Mouse (Mus musculus): ENCODE data around the gene Sh3pxd2a.

The Sh3pxd2a gene

GRCm38 (mm10) chr19:47337191-47337590 is 127.0 kb downstream of the Sh3pxd2a start:
- DNase-seq (ENCODE audit: low spot score) = no peak

DNA sequence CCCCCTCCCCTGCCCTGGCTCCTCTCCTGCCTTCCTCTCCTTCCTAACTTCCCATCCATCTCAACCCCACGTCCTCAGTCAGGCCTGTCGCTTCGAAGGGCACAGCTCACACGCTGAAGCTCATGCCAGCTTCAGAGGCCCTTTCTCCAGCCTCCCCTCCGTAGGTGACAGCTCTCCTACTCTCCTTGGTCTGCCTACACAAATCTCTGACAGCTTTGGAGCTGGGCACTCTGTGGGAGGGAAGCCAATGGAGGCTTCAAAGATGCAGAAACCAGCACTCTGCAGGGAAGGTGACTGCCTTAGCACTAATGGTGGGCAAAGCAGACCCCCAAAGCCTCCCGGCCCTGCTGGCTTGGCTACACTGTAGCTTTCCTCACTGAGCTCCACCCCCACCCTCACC is 128.9 kb downstream of the Sh3pxd2a start:
- no peak for DNase-seq (ENCODE audit: low spot score)

DNA sequence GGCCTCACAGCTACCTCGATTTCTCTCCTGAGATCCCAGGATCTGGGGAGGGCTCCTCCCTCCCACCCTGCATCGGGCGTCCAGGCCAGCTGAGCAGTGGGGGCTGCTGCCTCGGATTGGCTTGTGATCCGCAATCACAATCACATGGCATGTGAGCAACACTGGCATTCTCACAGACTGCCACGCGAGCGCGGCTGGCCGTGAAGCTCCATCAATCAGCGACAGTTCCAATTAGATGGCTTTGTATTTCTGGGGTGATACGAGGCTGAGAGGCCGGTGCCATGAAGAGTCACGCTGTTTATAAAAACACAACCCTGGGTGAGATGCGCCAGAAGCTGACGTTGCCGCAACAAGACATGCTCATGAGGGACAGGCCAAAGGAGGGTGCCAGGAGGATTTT is 129.5 kb downstream of the Sh3pxd2a start:
- no peak for DNase-seq (ENCODE audit: low spot score)

- DNase-seq (ENCODE audit: low spot score) = no peak
These were observed 133.4 kb downstream of the Sh3pxd2a start for GRCm38 (mm10) chr19:47330743-47331227.

- no peak for DNase-seq (ENCODE audit: low spot score)
These were observed 135.1 kb downstream of the Sh3pxd2a start for GRCm38 (mm10) chr19:47329102-47329501.

DNA sequence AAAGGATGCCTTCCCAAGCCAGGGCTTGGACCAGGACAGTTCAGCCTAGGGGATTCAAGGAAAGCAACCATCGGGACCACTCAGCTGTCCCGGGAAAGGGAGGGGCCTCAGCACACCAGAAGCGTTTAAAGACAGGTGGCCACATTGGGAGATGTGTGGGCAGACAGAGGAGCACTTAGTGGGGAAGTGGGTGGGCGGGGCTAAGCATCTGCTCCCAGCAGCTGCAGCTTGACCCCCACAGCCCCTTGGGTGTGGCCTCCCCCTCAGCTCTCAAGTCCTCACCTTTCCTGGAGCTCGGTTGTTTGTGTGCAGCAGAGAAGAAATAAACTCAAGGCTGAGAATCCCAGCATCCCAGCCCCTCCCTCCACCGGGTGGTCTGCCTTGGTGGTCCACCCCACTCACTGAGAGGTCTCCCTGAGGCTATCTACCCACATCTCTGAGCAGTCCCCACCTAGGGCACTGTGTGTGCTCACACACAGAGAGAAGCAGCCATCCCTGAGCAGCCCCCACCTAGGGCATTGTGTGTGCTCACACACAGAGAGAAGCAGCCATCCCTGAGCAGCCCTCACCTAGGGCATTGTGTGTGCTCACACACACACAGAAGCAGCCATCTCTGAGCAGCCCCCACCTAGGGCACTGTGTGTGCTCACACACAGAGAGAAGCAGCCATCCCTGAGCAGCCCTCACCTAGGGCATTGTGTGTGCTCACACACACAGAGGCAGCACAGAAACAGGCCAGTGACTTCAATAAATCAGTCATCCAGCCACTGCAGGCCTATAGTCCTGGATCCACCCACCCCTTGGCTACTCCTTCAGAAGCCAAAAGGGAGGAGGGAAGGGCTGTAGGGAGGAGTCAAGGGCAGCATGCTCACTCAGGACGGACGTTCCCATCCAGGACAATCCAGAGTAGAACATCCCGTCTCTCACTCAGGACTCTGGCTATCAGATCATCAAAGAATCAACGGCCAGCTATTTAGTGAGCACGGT is 136.0 kb downstream of the Sh3pxd2a start:
- DNase-seq (ENCODE audit: low spot score) = no peak

- DNase-seq (ENCODE audit: low spot score) = no peak
These were observed 138.3 kb downstream of the Sh3pxd2a start for GRCm38 (mm10) chr19:47325881-47326280.

DNA sequence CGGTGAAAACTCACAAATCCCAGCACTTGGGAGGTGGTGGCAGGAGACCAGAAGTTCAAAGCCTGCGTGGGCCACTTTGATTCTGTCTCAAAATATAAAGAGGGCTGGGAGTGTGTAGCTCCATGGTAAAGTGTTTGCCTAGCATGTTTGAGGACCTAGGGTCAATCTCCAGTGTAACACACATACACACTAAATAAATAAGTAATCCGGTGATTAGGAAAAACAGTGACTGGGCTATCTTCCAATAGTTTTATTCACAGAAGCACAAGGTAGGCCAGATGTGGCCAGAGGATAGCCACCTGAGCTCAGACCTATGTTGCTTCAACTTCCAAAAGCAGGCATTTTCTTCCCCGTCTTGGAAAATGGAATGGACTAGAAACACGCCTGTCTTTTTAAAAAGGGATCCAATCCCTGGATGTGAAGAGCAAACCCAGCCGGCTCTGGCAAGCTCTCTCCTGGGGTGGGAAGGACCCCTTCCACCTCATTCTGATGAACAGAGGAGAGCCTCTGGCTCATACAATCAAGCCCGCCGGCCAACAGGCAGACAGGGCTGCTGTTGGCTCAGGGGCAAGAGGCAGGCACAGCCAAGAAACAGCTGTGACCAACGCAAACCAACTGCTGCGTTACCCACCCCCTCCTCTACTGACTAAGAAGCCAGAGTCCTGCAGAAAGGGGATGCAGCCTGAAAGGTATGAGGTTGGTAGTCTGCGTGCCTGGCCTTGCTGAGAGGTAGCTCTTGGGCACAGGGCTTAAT is 140.9 kb downstream of the Sh3pxd2a start:
- DNase-seq (ENCODE audit: low spot score) = no peak

- DNase-seq (ENCODE audit: low spot score) = peak; percentile 57
These were observed 143.9 kb downstream of the Sh3pxd2a start for GRCm38 (mm10) chr19:47320331-47320668.

GRCm38 (mm10) chr19:47319521-47320330 is 144.5 kb downstream of the Sh3pxd2a start:
- no peak for DNase-seq (ENCODE audit: low spot score)

DNA sequence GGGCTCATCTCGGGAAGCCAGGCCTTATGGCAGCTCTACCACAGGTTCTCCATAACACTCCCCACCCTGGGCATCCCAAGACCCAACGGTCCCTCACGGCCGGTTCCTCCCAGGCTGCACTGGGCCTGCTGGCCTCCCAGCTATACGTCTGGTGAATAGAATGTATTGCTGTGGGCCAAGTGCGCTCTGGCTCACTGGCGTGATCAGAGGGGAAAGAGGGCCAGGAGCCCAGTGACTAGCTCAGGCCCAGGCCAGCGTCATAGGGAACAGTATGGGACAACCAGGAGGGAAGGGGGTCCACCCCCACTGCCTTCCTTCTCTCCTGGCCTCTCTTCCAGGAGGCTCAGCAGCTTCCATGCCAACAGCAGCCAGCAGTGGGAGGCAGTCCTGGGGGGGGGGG is 145.1 kb downstream of the Sh3pxd2a start:
- no peak for DNase-seq (ENCODE audit: low spot score)

- no peak for DNase-seq (ENCODE audit: low spot score)
These were observed 146.9 kb downstream of the Sh3pxd2a start for GRCm38 (mm10) chr19:47317063-47317938.

DNA sequence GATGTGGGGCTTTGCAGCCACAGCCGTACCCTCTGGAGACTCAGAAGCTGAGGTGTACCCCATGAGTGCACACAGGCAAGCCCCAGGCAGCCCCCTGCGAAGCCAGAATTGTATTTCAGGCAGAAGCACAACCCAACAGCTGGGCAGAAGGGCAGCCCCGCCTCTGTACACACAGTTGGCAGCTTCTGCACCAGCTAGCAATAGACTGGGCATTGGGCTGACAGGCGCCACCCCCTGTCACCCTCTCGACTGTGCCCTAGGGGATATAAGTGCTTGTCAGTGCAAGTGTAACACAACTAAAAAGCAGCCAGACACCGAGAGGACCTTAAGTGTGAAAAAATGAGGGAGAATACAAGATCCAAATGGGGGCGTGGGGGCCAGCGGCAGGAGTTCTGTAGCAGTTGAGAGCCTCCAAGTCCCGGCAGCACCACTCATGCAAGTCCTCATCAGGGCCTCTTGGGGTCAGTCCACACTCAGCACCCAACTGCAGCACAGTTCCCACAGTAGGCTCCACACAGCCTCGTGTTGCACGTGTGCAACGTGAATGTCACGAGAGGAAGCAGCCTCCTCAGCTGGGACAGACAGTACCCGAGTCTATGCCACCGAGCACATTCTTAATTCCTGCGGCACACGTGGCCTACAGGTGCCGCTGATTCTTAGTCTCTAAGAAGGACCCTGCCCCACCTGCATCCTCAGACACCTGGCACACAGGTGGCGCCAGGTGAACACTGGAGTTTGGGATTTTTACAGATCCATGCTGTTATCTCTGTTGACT is 147.7 kb downstream of the Sh3pxd2a start:
- no peak for DNase-seq (ENCODE audit: low spot score)

- no peak for DNase-seq (ENCODE audit: low spot score)
These were observed 148.3 kb downstream of the Sh3pxd2a start for GRCm38 (mm10) chr19:47315917-47316265.

DNA sequence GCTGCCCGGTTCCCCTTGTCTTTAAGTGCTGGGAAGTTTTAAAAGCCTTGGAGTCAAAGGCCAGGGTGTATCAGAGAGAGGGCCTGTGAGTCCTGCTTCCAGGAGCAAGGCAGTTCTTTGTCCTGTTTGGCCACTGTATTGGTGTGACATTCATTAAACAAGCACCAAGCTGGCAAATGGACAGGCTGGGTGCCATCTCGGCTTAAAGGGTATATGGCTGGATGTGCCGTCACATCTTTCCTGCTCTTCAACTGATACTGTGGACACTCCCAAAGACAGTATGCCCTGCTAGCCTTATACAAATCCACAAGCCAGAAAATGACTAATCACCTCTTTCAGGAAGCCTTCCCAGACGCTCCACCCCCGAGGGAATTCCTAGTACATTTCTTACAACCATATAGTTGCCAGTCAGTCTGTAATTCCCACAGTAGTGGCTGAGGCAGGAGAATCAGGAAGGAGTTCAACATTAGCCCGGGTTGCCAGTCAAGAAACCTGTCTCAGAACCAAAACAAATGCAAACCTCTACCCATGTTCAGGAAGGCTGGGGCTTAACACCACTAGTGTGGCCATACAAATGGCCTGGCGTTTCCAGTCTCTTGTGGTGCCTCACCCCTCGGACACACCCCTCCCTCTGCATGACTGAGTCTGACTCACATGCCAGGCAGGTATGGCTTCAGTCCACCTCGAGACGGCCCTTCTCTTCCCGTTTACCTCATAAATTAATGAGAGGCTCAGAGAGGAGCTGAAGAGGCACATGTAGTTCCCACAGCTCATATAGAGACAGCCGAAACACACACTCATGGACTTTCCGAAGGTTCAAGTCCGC is 148.9 kb downstream of the Sh3pxd2a start:
- peak; percentile 50 for DNase-seq (ENCODE audit: low spot score)

DNA sequence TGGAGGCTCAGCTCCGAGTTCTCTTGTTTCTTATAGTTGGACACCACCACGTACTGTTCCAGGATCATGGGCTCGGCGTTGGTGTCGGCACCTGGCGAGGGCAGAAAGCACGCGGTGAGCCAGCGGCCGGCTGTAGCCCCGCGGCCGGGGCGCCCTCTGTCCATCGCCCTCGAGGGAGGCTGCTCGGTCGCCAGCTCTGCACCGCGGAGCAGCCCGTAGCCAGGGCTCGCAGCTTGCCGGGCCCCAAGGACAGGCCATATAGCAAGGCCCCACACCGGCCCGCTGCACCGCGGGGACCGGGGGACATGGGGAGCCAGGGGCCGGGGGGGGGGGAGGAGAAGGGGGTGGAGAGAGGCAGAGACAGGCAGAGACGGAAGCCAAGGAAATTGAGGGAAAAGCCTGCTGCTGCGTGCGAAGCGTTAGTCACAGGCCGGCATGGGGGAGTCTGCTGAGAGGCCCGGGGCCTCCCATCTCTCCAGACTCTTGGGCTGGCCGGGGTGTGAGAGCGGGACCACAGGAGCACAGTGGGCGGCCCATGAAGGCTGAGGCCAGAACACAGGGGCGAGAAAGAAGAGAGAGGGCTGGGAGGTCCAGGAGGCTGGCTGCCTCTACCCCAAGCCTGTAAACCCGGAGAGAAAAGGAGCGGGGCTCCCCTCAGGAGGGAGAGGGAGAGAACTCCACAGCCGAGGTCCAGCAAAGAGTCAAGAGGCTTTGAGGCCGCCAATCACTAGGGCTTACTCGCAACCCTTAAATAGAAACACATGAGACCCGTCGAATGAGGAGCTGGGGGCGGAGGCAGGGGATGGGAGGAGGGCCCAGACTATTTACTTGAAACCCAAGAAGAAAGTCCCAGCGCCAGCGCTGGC is 149.9 kb downstream of the Sh3pxd2a start:
- DNase-seq (ENCODE audit: low spot score) = peak; percentile 52

GRCm38 (mm10) chr19:47313387-47314075 is 150.7 kb downstream of the Sh3pxd2a start:
- no peak for DNase-seq (ENCODE audit: low spot score)

DNA sequence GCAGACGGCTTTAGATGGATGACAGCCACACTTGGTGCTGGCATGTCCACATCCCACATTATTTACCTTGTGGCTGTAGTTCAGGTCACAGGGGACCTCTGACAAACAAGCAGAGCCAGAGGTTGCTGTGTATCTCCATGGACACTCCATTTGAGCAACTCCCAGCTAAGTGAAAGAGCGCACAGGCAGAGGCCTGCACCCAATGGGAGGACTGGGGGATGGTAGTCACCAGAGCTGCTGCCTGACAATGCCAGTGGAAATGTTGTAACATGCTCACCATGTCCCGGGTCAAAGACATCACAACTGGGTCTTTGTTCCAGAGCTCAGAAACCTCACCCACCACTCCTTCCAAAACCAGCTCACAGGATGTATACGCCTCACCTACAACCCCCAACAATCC is 153.0 kb downstream of the Sh3pxd2a start:
- no peak for DNase-seq (ENCODE audit: low spot score)

All from urinary bladder, postnatal 25 days (tissue).